Mouse (Mus musculus) urinary bladder, postnatal 10 days (tissue): ENCODE measurements around the gene Ubox5.
"Not testable (repeated sequence)": the region's sequence is repeated elsewhere in the genome, so short reads cannot be mapped to it uniquely, and the experiment has no call there.

Experiments
- DNase-seq: peaks from one replicate; pipeline ENCODE4 v3.0.0; 2022; ENCODE audit warnings: low spot score

Gene Ubox5

GRCm38 (mm10) chr2:130629839-130630203 lies at the start of gene Ubox5, which contains the start of gene Fastkd5:
TSS of gene Ubox5 (minus strand) at chr2:130630038.
TSS of gene Fastkd5 (minus strand) at chr2:130630027.
- peak; percentile 78 for DNase-seq

- DNase-seq = no peak
These were observed 49.3 kb upstream of the Ubox5 start for GRCm38 (mm10) chr2:130679154-130679553.

GRCm38 (mm10) chr2:130677211-130677610 lies 47.4 kb upstream of the Ubox5 start:
- no peak for DNase-seq

- no peak for DNase-seq
These were observed 37.7 kb upstream of the Ubox5 start, which contains the start of gene Itpa for GRCm38 (mm10) chr2:130667559-130667958. TSS of gene Itpa (plus strand) at chr2:130667610.

GRCm38 (mm10) chr2:130664102-130664701 lies 34.4 kb upstream of the Ubox5 start, which contains the start of gene Ddrgk1:
TSS of gene Ddrgk1 (minus strand) at chr2:130664659.
- peak; percentile 64 for DNase-seq

GRCm38 (mm10) chr2:130663342-130663741 lies 33.5 kb upstream of the Ubox5 start:
- DNase-seq = no peak

- DNase-seq = no peak
These were observed 28.7 kb upstream of the Ubox5 start for GRCm38 (mm10) chr2:130658530-130658929.

- DNase-seq = no peak
These were observed 27.7 kb upstream of the Ubox5 start for GRCm38 (mm10) chr2:130657541-130657940.

- DNase-seq = no peak
These were observed 26.7 kb upstream of the Ubox5 start for GRCm38 (mm10) chr2:130656536-130656935.

- no peak for DNase-seq
These were observed 26.0 kb upstream of the Ubox5 start for GRCm38 (mm10) chr2:130655660-130656339.

- DNase-seq = no peak
These were observed 23.9 kb upstream of the Ubox5 start for GRCm38 (mm10) chr2:130653760-130654159.

- DNase-seq = no peak
These were observed 23.5 kb upstream of the Ubox5 start for GRCm38 (mm10) chr2:130653303-130653702.

GRCm38 (mm10) chr2:130649028-130649427 lies 19.2 kb upstream of the Ubox5 start:
- DNase-seq = not testable (repeated sequence)

GRCm38 (mm10) chr2:130645198-130645597 lies 15.4 kb upstream of the Ubox5 start:
- no peak for DNase-seq

GRCm38 (mm10) chr2:130642684-130643369 lies 13.0 kb upstream of the Ubox5 start, which contains the start of gene Lzts3:
TSS of gene Lzts3 (minus strand) at chr2:130642803.
- peak; percentile 67 for DNase-seq

GRCm38 (mm10) chr2:130642197-130642660 lies 12.4 kb upstream of the Ubox5 start:
- no peak for DNase-seq

- no peak for DNase-seq
These were observed 11.7 kb upstream of the Ubox5 start for GRCm38 (mm10) chr2:130641351-130642025.

- no peak for DNase-seq
These were observed 9.4 kb upstream of the Ubox5 start for GRCm38 (mm10) chr2:130639276-130639675.

- DNase-seq = no peak
These were observed 8.3 kb upstream of the Ubox5 start for GRCm38 (mm10) chr2:130638101-130638611.

GRCm38 (mm10) chr2:130635847-130636246 lies 6.0 kb upstream of the Ubox5 start:
- DNase-seq = no peak

- DNase-seq = no peak
These were observed 5.0 kb upstream of the Ubox5 start for GRCm38 (mm10) chr2:130634739-130635411.
